Mouse (Mus musculus): ENCODE results near the gene Cux1. TPM values are rescaled to one million over a fixed set of nuclear protein-coding genes. Genes with fewer than 3 reads are reported as not detected.

The Cux1 gene
- total RNA-seq, 1 experiment from 2014 or later: 172 TPM

DNA sequence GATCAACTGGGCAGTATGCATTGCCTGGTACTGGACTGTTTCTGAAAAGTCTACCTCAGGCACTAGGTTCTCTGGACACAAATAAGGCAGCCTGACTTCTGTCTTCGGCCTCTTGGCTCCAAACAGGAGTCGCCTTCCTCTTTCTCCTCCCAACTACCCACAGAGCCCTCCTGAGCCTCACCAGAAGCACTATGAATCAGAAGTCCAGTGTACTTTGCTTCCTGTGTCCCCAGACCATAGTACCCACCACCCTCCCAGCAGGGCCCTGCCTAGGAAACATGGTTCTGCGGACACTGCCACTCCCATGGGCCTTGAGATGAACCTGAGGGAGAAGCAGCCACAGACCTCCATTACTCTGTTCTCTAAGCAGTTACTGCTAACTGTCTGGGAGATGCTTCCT, 71.7 kb downstream of the Cux1 start:
- ATAC-seq (replicated peaks in 1 of 2; ENCODE audit: insufficient read depth in 1 of 2, low FRiP score in 2 of 2, low TSS enrichment in 1 of 2, low read depth in 1 of 2, poor library complexity in 2 of 2, severe bottlenecking in 2 of 2): no peak

DNA sequence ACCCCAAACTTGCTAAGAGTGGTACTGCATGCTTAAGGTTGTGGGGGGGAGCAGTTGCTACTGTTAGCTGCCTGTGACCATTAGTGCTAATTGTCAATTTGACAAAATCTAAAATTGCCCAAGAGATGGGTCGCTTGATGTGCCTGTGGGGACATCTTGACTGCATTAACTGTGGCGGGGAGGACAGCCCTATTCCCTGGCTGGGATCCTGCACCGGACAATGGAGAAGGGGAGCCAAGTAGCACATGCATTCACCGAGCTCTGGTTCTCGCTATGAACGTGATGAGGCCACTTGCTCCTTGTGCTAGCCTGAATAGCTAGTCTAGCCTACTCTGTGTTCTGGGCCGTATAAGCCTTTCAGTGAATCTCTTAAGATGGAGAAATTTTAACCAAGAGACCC, 72.4 kb downstream of the Cux1 start:
- no peak for ATAC-seq (replicated peaks in 1 of 2; ENCODE audit: insufficient read depth in 1 of 2, low FRiP score in 2 of 2, low TSS enrichment in 1 of 2, low read depth in 1 of 2, poor library complexity in 2 of 2, severe bottlenecking in 2 of 2)

DNA sequence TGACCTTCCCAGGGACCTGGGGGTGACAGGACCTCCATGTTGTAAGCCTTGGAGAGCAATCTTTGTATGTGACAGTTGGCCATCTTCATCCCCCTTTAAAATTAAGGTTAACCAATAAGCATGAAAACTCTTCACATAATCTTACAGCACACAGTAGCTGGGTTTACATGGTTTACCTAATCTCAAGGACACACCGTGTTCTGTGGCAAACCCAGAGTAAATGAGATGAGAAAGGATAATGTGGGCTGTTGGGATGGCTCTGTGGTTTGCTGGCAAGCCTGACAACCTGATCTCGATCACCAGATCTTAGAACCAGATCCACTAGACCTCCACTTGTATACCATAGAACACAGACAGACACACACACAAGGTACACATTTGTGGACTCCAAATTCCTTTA, 73.0 kb downstream of the Cux1 start:
- no peak; a peak in 1 of 4 replicates for ATAC-seq (replicated peaks in 1 of 2; ENCODE audit: insufficient read depth in 1 of 2, low FRiP score in 2 of 2, low TSS enrichment in 1 of 2, low read depth in 1 of 2, poor library complexity in 2 of 2, severe bottlenecking in 2 of 2)

DNA sequence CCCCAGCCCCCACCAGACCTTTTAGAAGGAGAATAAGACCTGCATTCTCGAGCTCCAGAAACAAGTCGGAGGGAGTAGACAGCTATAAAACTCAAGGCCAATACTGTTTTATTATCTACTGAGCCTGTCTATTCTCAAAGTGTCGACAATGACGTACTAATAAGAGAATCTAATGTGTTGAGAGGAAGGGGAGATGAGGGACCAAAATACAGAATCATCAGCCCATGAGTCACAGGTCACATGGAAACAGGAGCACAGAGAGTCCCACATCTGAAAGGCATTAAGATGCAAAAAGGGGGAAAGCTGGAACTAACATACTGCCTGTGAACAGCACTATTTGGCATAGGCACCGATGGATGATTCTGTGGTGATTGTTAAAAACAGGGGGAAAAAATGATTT, 77.8 kb downstream of the Cux1 start:
- ATAC-seq (replicated peaks in 1 of 2; ENCODE audit: insufficient read depth in 1 of 2, low FRiP score in 2 of 2, low TSS enrichment in 1 of 2, low read depth in 1 of 2, poor library complexity in 2 of 2, severe bottlenecking in 2 of 2): no peak

DNA sequence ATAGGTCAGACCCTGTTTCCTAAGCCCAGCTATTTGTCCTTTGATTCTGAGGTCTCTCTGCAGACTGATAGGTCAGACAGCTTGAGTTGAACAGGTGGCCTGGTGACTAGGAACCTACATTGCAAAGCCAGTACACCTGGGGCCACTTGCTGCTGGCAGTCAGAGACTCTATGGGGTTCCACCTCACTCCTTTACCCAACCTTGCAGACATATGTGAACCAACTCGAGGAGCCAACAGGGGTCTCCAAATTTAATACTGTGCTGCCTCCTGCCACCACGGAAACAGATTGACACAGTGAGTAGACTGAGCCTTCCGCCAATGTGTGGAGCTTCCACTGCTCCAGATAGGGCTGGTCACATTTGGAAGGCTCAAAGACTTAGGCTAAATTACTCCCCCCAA, 78.6 kb downstream of the Cux1 start:
- ATAC-seq (replicated peaks in 1 of 2; ENCODE audit: insufficient read depth in 1 of 2, low FRiP score in 2 of 2, low TSS enrichment in 1 of 2, low read depth in 1 of 2, poor library complexity in 2 of 2, severe bottlenecking in 2 of 2): no peak; a peak in 1 of 4 replicates

DNA sequence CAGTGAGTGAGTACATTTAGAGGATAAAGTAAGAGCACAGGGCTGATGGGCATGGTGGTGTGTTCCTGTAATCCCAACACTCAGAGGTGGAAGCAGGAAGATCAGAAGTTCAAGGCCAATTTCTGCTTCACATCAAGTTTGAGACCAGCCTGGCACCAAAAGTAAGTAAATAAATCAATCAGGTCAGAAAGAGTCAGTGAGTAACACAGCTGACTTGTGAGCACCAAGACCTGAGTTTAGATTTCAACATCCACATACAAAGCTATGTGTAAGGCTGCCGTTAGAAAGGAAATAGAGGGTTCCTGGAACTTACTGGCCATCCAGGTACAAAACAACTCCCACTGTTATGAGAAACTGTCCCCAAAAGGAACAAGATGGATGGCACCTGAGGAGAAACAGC, 79.1 kb downstream of the Cux1 start:
- no peak for ATAC-seq (replicated peaks in 1 of 2; ENCODE audit: insufficient read depth in 1 of 2, low FRiP score in 2 of 2, low TSS enrichment in 1 of 2, low read depth in 1 of 2, poor library complexity in 2 of 2, severe bottlenecking in 2 of 2)

DNA sequence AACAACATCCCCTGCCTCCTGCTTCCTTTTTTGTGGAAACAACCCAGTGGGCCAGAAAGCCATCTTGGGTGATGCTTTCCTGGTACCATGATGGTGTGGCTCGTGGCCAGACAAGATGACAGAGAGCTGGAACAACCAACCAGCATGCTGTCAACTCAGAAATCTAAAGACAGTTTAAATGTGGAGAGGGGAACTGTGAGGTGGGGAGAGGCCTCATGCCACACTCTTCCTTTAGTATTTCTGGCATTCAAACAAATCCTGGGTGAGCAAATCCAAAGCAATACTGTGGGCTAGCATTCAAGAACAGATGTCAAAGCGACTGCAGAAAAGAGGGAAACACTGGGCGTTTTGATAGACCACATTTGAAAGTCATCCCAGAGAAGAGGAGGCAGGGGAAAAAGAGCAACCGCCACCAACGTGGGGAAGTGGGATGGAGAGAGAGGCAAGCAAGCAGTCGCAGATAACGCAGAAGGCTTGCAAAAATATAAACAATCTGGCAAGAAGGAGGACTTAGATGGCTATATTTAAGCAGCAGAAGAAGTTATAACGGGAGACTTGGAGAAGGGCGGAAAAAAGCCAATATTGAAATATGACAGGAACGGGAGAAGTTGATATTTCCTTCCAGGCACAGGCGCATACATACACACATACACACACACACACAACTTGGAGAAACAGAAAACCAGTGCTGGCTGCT, 79.7 kb downstream of the Cux1 start:
- ATAC-seq (replicated peaks in 1 of 2; ENCODE audit: insufficient read depth in 1 of 2, low FRiP score in 2 of 2, low TSS enrichment in 1 of 2, low read depth in 1 of 2, poor library complexity in 2 of 2, severe bottlenecking in 2 of 2): peak in 1 of 2 experiments; percentile 38; a peak in 1 of 4 replicates

DNA sequence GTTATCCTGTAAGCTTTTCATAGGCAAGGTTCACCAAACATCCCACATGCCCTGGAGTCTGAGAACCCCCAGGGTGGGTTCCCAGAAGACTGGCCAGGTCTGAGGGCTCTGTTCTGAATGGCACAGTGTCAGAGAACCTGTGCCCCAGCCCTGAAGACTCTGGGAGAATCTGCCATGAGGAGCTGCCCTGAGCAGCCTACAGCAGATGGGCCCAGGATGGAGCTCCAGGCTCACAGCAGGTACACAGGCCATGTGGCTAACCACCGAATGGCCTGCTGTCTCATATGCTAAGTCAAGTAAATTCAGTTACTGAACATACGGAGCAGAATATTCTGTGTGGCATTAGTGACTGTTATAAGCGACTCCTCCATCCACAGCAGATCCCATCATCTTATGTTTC, 80.9 kb downstream of the Cux1 start:
- no peak for ATAC-seq (replicated peaks in 1 of 2; ENCODE audit: insufficient read depth in 1 of 2, low FRiP score in 2 of 2, low TSS enrichment in 1 of 2, low read depth in 1 of 2, poor library complexity in 2 of 2, severe bottlenecking in 2 of 2)

DNA sequence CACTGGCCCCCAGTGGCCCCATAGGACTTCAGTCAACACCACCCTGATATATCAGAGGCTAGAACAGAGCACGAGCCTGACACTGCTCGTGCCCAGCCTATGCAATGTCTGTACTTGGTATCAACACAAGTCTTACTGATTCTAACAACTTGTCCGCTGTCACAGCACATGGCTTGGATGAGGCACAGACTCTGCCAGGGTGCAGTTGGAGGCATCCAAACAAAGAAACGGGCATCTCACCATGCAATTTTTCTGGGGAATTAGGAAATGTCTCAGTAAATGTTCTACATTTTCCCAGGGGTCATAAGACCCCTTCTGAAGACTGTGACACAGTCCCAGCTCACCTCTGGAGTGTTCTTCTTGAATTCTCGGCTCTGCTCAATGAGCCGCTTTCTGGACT, 81.9 kb downstream of the Cux1 start:
- ATAC-seq (replicated peaks in 1 of 2; ENCODE audit: insufficient read depth in 1 of 2, low FRiP score in 2 of 2, low TSS enrichment in 1 of 2, low read depth in 1 of 2, poor library complexity in 2 of 2, severe bottlenecking in 2 of 2): no peak

DNA sequence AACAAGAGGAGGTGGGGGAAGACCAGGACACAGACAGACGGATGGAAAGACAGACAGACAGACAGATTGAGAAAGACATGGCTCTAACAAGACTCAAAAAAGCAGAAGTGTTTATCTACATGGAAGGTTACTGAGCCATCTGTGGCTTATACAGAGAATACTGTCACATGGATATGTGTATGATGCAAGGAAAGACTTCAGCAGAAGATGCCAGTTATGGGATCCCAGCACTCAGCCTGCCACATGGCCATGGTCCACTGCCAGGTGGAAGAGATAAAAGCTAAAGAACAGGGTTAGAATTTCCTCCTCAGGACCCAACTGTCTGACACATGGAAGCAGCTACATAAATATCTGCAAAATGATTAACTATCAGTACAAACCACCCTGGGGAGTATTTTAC, 84.9 kb downstream of the Cux1 start:
- peak in 1 of 2 experiments; percentile 25; a peak in 1 of 4 replicates for ATAC-seq (replicated peaks in 1 of 2; ENCODE audit: insufficient read depth in 1 of 2, low FRiP score in 2 of 2, low TSS enrichment in 1 of 2, low read depth in 1 of 2, poor library complexity in 2 of 2, severe bottlenecking in 2 of 2)

DNA sequence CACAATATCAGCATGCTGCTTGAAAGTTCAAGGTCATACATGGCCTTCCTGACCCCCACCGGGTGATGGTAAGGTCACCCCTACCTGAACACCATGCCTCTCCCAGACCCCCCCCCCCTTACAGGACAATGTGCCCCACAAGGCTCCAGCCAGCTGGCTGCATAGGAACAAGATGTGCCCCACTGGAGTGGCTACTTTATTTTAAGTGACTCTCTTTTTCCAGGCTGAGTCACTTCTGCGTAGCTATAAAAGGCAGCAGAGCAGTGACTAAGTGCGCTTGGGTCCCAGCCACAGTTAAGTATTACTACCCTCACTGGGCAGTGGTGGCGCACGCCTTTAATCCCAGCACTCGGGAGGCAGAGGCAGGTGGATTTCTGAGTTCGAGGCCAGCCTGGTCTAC, 86.7 kb downstream of the Cux1 start:
- no peak for ATAC-seq (replicated peaks in 1 of 2; ENCODE audit: insufficient read depth in 1 of 2, low FRiP score in 2 of 2, low TSS enrichment in 1 of 2, low read depth in 1 of 2, poor library complexity in 2 of 2, severe bottlenecking in 2 of 2)

DNA sequence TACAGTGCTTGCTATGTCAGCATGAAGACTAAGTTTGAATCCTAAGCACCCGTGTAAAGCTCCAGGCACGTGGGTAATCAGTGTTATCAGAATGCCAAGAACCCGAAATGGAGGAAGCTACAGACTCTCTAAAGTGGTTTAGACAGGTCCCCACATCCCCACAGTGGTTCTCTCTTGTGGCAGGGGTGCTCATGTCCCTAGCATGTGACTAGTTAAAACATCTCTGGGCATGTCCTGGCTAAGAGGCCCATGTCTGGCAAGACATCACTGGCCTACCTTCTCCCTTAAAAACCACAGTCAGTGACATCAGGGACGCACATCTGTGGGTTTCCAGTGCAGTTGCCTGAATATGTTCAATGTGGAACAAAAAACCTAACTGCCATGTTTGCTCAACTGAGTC, 87.5 kb downstream of the Cux1 start:
- peak in 1 of 2 experiments; percentile 19; a peak in 2 of 4 replicates for ATAC-seq (replicated peaks in 1 of 2; ENCODE audit: insufficient read depth in 1 of 2, low FRiP score in 2 of 2, low TSS enrichment in 1 of 2, low read depth in 1 of 2, poor library complexity in 2 of 2, severe bottlenecking in 2 of 2)

DNA sequence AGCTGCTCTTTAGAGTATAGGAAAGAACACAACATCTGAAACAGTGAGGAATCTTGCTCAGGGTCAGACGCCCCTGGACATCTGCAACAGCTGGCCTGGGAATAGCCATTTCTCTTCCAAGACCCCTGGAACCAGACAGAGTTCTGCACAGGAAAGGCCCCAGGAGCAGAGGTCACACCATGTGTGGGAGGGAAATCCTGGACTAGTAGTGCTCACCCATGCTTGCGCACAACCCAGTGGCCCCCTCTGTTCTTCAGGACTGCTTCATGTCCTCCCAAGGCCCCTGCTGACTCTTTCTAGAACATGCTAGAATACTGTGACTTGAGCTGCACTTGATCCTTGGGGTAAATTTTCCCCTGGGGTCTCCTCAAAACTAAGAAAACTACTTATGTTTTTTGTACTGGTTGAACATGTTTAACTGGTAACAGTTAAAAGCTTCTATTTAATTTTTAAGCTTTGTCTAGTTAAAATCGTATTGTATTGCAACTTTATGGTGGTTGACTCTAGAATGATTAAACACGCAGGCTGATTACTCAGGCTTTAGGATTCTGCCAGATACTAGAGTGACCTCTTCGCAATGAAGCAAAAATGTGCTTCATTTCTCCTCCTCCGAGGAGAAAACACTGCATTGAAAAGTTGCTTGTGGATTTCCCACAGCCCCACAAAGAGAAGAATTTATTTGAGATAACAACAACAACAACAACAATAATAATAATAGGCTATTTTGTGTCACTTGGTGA, 88.1 kb downstream of the Cux1 start:
- no peak for ATAC-seq (replicated peaks in 1 of 2; ENCODE audit: insufficient read depth in 1 of 2, low FRiP score in 2 of 2, low TSS enrichment in 1 of 2, low read depth in 1 of 2, poor library complexity in 2 of 2, severe bottlenecking in 2 of 2)

DNA sequence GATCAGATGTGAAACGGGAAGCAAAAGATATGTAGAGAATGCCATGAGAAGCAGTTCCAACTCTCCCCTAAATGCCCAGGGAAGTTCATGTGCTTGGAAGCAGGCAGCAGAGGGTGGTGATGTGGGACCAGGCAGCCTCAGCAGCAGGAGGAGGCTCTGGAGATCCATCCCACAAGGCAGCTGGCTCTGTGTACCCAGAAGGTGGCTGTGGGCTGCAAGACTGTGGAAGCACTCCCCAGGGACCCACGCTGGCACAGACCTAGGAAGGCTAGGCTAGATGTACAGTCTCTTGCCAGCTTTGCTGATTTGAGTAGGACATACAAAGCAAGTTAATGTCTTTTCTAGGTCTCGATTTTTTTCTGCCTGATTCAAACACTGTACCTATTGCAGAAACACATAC, 91.0 kb downstream of the Cux1 start:
- no peak for ATAC-seq (replicated peaks in 1 of 2; ENCODE audit: insufficient read depth in 1 of 2, low FRiP score in 2 of 2, low TSS enrichment in 1 of 2, low read depth in 1 of 2, poor library complexity in 2 of 2, severe bottlenecking in 2 of 2)

DNA sequence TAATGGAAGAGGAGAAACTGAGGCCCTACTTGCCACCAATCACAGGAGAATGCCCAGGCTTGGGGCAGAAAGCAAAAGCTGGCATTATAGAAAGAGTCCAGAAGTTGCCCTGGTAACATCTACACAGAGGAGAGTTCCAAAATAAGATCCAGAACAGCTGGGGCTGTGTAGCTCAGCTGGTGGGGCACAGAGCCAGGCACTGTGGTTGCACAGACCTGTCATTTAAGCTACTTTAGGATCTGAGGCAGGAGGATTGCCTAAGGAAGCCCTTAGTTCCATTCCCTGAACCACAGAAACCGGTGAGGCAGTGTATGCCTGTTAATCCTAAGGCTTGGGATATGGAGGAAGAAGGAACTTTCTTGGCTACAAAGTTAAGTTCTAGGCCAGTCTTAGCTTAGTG, 92.1 kb downstream of the Cux1 start:
- ATAC-seq (replicated peaks in 1 of 2; ENCODE audit: insufficient read depth in 1 of 2, low FRiP score in 2 of 2, low TSS enrichment in 1 of 2, low read depth in 1 of 2, poor library complexity in 2 of 2, severe bottlenecking in 2 of 2): no peak

DNA sequence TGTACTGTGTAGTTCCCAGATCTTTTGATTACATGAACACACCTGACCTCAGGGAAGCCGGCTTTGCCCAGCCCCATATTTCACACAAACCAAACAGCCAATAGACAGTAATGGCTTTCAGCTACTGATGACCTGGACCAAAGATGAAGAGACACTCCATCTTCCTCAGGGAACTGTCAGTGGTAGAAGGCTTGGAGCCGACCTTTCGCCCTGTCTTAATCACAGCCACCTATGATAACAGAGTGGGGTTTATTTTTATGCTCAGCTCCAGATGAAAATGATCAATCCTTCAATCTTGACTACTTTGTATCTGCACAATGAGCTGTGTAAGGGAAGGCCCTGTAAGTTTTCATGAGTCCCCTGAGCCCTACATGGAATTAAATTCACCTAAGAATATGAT, 93.2 kb downstream of the Cux1 start:
- ATAC-seq (replicated peaks in 1 of 2; ENCODE audit: insufficient read depth in 1 of 2, low FRiP score in 2 of 2, low TSS enrichment in 1 of 2, low read depth in 1 of 2, poor library complexity in 2 of 2, severe bottlenecking in 2 of 2): no peak

DNA sequence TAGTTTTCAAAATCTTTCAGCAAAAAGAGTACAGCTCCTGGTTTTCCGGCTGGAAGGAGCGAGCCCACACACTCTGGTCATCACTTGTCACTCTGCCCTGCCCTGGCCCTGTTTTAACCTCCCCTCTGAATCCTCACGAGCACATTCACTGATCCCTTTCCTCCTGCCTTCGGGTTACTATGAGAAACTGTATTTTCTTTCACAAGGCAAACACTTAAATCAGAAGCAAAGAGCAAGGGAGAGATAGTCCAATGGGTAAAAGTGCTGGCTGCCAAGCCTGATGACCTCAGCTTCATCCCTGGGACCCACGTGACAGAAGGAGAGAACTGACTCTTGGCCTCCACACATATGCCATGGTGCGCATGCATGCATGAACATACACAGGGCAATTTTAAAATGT, 94.0 kb downstream of the Cux1 start:
- ATAC-seq (replicated peaks in 1 of 2; ENCODE audit: insufficient read depth in 1 of 2, low FRiP score in 2 of 2, low TSS enrichment in 1 of 2, low read depth in 1 of 2, poor library complexity in 2 of 2, severe bottlenecking in 2 of 2): no peak

DNA sequence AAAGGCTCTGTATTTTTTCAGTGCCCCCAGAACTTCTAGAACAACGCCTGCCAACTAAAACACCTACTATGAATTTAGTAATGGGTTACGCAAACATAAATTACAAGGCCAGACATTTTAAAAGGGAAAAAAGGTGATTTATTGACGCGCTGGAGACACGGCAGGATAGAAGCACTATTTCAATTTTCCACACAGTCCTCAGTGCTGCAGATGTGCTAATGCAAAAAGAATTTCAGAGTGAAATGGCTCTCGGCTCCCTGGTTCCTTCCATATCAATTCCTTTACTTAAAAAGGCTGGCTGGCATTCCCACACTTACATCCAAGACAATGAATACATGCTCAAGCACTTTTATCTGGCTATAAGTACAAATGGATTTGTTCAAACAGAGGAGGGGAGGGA, 94.4 kb downstream of the Cux1 start:
- ATAC-seq (replicated peaks in 1 of 2; ENCODE audit: insufficient read depth in 1 of 2, low FRiP score in 2 of 2, low TSS enrichment in 1 of 2, low read depth in 1 of 2, poor library complexity in 2 of 2, severe bottlenecking in 2 of 2): no peak
